Mouse (Mus musculus): ENCODE results near the gene Flt4. TPM values are rescaled to one million over a fixed set of nuclear protein-coding genes. Genes with fewer than 3 reads are reported as not detected.

Flt4 gene
- total RNA-seq (2023): not detected

DNA sequence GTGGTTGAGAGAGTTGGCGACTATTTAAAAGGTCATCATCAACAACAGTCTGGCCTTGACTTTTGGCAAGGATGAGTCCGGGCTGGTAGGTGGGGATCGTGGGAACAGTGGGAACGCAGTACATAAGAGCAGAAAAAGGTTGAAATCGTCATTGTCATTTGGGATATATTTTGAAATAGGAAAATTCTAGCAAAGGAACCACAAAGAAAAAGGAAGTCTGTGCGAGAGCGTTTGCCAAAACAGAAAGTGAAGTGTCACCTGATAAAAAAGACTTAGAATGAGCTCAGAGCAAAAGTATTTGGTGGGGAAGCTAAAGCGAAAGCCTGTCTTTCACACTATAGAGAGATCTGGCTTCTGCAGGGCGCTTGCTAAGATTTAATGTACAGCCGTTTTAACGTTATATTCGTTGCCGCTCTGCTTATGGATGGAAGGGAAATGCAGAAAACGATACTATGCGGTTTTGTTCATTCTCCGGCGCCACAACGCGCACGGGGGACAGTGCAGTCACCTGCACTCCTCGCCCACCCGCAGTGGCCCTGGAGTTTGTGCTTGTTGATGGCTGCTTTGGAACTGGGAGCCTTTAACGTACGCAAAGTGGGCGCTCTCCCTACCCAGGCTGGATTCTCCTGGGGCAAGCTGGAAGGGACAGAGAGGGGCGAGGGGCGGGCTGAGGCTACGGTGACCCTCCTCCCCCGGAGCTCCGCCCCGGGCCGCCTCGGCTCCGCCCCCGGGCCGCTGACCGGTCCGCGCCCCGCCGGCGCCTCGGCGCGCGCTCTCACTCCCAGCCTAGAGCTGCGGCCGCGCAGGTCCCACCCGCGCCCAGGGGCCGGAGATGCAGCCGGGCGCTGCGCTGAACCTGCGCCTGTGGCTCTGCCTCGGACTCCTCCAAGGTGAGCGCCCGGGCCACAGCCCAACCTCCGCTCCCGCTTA lies at the start of gene Flt4:
TSS of gene Flt4 (plus strand) at position 326 of the 930 bp plus-strand sequence.

DNA sequence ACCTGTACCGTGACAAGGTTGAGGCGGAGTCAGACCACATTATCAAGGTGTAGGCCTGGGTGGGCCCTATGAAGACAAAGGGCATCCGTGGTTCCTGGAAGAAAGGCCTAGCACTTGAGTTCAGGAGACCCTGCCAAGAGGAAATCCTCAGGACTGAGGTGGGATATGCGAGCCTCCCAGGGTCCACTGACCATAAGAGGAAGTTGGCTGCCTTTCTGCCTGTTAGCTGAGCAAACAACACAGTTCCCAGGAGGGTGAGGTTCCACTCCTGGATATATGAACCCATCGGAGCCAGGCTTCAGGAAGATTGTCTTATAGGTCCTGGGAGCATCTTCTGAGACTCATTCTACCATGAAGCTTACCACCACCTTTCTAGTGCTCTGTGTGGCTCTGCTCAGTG lies 54.2 kb downstream of the Flt4 start, which contains the start of gene Scgb3a1:
TSS of gene Scgb3a1 (plus strand) at position 301 of the 400 bp plus-strand sequence.

Other genes with a start within 250 kb of the Flt4 start
- not detected for gene Olfr1389, start 186.2 kb upstream of the Flt4 start, total RNA-seq (2023)
- under 1 TPM; 0.64 to 0.92 TPM for gene Olfr1388, start 172.6 kb upstream of the Flt4 start, total RNA-seq (2023)
- not detected for gene Olfr1387, start 153.9 kb upstream of the Flt4 start, total RNA-seq (2023)
- gene Olfr1386, start 144.2 kb upstream of the Flt4 start, total RNA-seq (2023): not detected
- not detected for gene Olfr1385, start 120.2 kb upstream of the Flt4 start, total RNA-seq (2023)
- not detected for gene Olfr1384, start 102.5 kb upstream of the Flt4 start, total RNA-seq (2023)
- not detected for gene Olfr1383, start 89.6 kb upstream of the Flt4 start, total RNA-seq (2023)
- gene Olfr1382, start 81.0 kb upstream of the Flt4 start, total RNA-seq (2023): not detected
- gene Olfr1381, start 65.8 kb upstream of the Flt4 start, total RNA-seq (2023): not detected
- not detected for gene Olfr1380, start 52.4 kb upstream of the Flt4 start, total RNA-seq (2023)
- gene Scgb3a1, start 54.3 kb downstream of the Flt4 start, total RNA-seq (2023): not detected
- 10 to 100 TPM; 74.2 to 82.1 TPM for gene Cnot6, start 103.5 kb downstream of the Flt4 start, total RNA-seq (2023)
- gene Gfpt2, start 184.9 kb downstream of the Flt4 start, total RNA-seq (2023): under 1 TPM in 1 of 2 experiments, not detected in 1; 0.18 TPM
- gene Mapk9, start 237.5 kb downstream of the Flt4 start, total RNA-seq (2023): 10 to 100 TPM; 48.9 to 50.4 TPM

Data from B cell, adult 67 days (primary cell).